Mouse (Mus musculus) adrenal gland, postnatal 10 days (tissue): ENCODE measurements around the gene Lrp10. TPM values are rescaled to one million over a fixed set of nuclear protein-coding genes. Genes with fewer than 3 reads are reported as not detected.

Experiments used
- DNase-seq: peaks from one replicate; pipeline ENCODE4 v3.0.0; 2021; ENCODE audit warnings: mixed read lengths
- total RNA-seq, 2 experiments: library from RNA; stranded (reverse); gene quantifications; 2 replicates each; pipeline ENCODE4 v1.2.3; 2021

The Lrp10 gene
- total RNA-seq, 2 experiments from 2014 or later = 71.9 to 89.4 TPM

- DNase-seq = peak; percentile 73
Measured at GRCm38 (mm10) chr14:54432837-54433830, 30.8 kb upstream of the Lrp10 start.

GRCm38 (mm10) chr14:54433941-54434531 is 29.9 kb upstream of the Lrp10 start:
- no peak for DNase-seq

- DNase-seq = no peak
Measured at GRCm38 (mm10) chr14:54435194-54435918, 28.6 kb upstream of the Lrp10 start.

- no peak for DNase-seq
Measured at GRCm38 (mm10) chr14:54439155-54439554, 24.8 kb upstream of the Lrp10 start.

GRCm38 (mm10) chr14:54439610-54440009 is 24.3 kb upstream of the Lrp10 start:
- no peak for DNase-seq

- DNase-seq = no peak
Measured at GRCm38 (mm10) chr14:54440538-54440937, 23.4 kb upstream of the Lrp10 start.

GRCm38 (mm10) chr14:54441365-54441764 is 22.6 kb upstream of the Lrp10 start:
- DNase-seq = no peak

GRCm38 (mm10) chr14:54442548-54442947 is 21.4 kb upstream of the Lrp10 start:
- DNase-seq = no peak

- DNase-seq = peak; percentile 63
Measured at GRCm38 (mm10) chr14:54443196-54443595, 20.7 kb upstream of the Lrp10 start.

GRCm38 (mm10) chr14:54443712-54444618 is 20.0 kb upstream of the Lrp10 start:
- DNase-seq = peak; percentile 24

- DNase-seq = no peak
Measured at GRCm38 (mm10) chr14:54445476-54445875, 18.5 kb upstream of the Lrp10 start.

- DNase-seq = no peak
Measured at GRCm38 (mm10) chr14:54453566-54453965, 10.4 kb upstream of the Lrp10 start.

GRCm38 (mm10) chr14:54454669-54455528 is 9.0 kb upstream of the Lrp10 start:
- no peak for DNase-seq

- DNase-seq = no peak
Measured at GRCm38 (mm10) chr14:54457907-54458569, 5.9 kb upstream of the Lrp10 start.

- DNase-seq = no peak
Measured at GRCm38 (mm10) chr14:54462146-54462545, 1.8 kb upstream of the Lrp10 start.

GRCm38 (mm10) chr14:54463108-54463958 is 604 bp upstream of the Lrp10 start:
- DNase-seq = no peak

GRCm38 (mm10) chr14:54464293-54465005 is 512 bp downstream of the Lrp10 start:
- DNase-seq = peak; percentile 76

- DNase-seq = no peak
Measured at GRCm38 (mm10) chr14:54471467-54471866, 7.5 kb downstream of the Lrp10 start.
